Mouse (Mus musculus) lung, adult 2 months (tissue): ENCODE results near the gene Sspo. TPM values are rescaled to one million over a fixed set of nuclear protein-coding genes. Genes with fewer than 3 reads are reported as not detected.

Source experiments
- DNase-seq: peaks from one replicate; pipeline ENCODE4 v3.0.0; 2022
- H3K4me1 ChIP-seq: fragments of 200-500 bp; 2 replicates; pipeline ENCODE4 v1.6.1; 2011; ENCODE audit warnings: low read length; ENCODE audit not compliant: control insufficient read depth, insufficient read depth
- H3K4me3 ChIP-seq: fragments of 200-500 bp; replicated peaks from 2 replicates; pipeline ENCODE3; 2011; ENCODE audit warnings: low read depth, mild to moderate bottlenecking, control low read depth, low read length; ENCODE audit errors: extremely low read depth
- CTCF ChIP-seq: fragments of 200-500 bp; IDR thresholded peaks from 2 replicates; pipeline ENCODE4 v1.5.1; 2011; ENCODE audit warnings: mild to moderate bottlenecking, low read length, control low read depth; ENCODE audit not compliant: insufficient read depth
- POLR2A ChIP-seq: fragments of 200-500 bp; IDR thresholded peaks from 2 replicates; pipeline ENCODE4 v1.6.1; 2011; ENCODE audit warnings: low read depth, mild to moderate bottlenecking, control low read depth, low read length, borderline replicate concordance; ENCODE audit errors: extremely low read depth
- WGBS: fragments of 180-500 bp; shearing (Covaris S2); methylation state at CpG from one replicate; pipeline ENCODE4 v1.1.7; 2018; 5-methylcytosine and 5-hydroxymethylcytosine counted together
- polyA plus RNA-seq: library from polyadenylated mRNA; depleted of rRNA; stranded (reverse); fragments of >200 nt; gene quantifications from 2 replicates; pipeline ENCODE4 v1.2.3, GENCODE M21; 2012

Sspo gene
- polyA plus RNA-seq, 1 experiment: 3.2 TPM

DNA sequence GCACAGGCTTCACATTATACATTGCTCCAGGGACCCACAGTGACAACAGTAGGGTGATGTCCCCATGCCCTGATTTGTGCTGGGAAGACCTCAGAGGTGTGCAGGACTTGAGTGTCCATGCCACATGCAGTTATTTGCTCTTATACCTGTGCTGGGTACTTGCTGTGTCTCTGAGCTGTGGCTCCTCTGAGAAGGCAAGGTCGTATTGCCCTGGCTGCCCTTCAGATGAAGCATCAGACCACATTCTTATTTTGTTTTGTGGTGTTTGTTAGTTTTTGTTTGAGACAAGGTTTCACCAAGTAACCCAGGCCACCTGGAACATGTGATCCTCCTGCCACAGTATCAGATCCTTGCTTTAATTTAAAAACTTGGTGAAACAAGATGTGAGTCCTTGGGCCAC, 33.1 kb upstream of the Sspo start:
- 91% methylated on average over 1 of the region's 1 CpGs for WGBS
- no peak for DNase-seq
- Histone ChIP-seq H3K4me1 (no peaks in the 10 kb centered on the region), H3K4me3 (no peak overlapping the region)
- TF ChIP-seq CTCF: no peak
- TF ChIP-seq POLR2A: no peak

DNA sequence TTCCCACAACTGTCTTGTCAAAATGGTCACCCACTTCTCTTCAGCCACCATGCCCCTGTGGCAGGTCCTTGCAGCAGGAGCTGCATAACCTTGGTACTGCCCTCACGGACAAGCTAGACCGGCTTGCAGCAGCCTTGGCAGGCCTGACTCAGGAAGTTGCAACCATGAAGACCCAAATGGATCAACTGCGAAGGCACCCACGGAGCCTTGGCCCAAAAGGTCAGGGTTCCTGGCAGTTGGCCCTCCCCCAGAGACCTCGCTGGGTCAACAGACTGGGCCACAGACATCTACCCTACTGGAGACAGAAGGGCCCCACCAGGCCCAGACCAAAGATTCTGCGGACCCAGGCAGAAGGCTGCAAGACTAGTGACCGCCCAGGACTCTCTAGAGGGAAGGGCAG, 32.4 kb upstream of the Sspo start:
- whole genome bisulfite sequencing: 88% methylated on average over 7 of the region's 7 CpGs
- Histone ChIP-seq H3K4me3 (no peak overlapping the region), H3K4me1 (no peaks in the 10 kb centered on the region)
- DNase-seq: no peak
- no peak for TF ChIP-seq CTCF

DNA sequence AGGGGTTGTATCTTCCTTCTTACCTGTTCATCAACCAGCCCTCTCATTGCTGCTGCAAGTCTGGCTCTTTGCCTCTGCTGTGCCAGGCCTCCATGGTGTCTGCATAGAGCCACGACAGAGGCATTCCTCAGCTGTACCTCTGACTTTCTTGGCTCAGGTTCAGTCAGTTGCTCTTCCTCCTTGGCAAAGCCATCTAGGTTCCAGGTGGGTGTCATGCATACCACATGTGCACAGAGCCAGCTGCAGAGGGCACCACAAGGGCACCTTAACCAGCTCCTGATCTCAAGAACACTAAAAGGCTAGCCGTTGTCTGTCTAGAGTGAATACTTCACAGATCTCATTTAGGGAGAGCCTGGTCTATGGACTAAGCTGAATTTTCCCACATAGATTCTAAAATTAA, 31.5 kb upstream of the Sspo start:
- Histone ChIP-seq H3K4me1 (no peaks in the 10 kb centered on the region), H3K4me3 (no peak overlapping the region)
- WGBS: 67% methylated on average over 2 of the region's 2 CpGs
- no peak for DNase-seq
- no peak for TF ChIP-seq POLR2A
- no peak for TF ChIP-seq CTCF

DNA sequence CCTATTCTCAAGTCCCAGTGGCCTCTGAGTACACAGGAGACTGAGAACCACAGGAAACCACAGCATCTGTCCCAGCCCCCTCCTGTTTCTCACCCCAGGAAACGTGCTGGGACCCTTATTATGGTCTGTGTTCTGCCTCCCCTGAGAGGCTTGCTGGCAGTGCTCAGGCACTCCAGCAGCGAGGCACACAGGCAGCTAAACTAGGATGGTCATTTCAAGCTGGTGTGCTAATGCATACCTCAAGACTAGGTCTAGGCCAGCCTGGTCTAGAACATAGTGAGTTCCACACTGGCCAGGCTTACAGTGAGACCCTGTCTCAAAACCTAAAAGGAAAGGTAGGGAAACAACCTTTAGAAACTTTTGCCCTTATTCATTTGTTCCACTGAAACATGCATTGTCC, 27.4 kb upstream of the Sspo start:
- DNase-seq: no peak
- 18% methylated on average over 2 of the region's 2 CpGs for WGBS

DNA sequence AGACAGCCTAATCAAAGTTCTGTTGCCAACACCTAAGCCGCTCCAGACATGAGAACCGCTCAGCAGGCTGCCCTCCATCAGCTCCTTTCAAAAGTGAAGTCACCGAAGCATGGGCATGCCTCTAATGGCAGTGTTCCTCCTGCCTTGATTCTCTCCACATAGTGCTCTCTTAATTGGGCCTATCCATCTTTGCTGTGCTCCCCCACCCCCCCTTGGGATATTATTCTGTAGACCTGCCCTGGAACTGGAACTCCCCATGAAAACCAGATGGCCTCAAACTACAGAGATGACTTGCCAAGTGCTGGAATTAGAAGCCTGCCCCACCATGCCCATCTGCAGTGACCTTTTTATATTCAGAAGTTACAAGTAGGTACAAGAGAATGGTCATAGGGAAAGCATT, 24.7 kb upstream of the Sspo start:
- DNase-seq: no peak
- no peak overlapping the region for H3K4me3 ChIP-seq
- no peaks in the 10 kb centered on the region; the same call in 1 of the 2 replicates for H3K4me1 ChIP-seq
- no peak for TF ChIP-seq CTCF
- TF ChIP-seq POLR2A: no peak
- WGBS: 78% methylated on average over 3 of the region's 3 CpGs

More for the DNA sequence above, 27.4 kb upstream of the Sspo start:
- Histone ChIP-seq H3K4me1 (no peaks in the 10 kb centered on the region), H3K4me3 (no peak overlapping the region)
- TF ChIP-seq POLR2A: no peak
- no peak for TF ChIP-seq CTCF

DNA sequence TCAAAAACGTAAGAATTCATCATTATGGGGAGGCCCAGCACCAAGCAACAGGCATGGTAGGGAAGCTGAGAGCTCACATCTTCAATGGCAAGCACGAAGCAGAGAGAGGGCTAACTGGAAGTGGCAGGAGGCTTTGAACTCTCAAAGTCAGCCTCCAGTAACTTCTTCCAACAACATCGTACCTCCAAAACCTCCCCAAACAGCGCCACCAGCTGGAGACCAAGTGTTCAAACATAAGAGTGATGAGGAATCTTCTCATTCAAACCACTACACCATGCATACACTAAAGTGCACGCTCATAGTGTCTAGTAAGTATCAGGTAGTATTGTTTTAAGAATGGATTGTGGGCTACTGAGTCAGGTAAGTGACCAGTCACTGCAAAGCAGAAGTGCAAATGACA, 24.0 kb upstream of the Sspo start:
- 62% methylated on average over 5 of the region's 5 CpGs for WGBS
- H3K4me1 ChIP-seq: peaks cover 4% of the 10 kb centered on the region; the same call in 1 of the 2 replicates
- DNase-seq: no peak
- H3K4me3 ChIP-seq: no peak overlapping the region
- no peak for TF ChIP-seq POLR2A
- TF ChIP-seq CTCF: no peak

DNA sequence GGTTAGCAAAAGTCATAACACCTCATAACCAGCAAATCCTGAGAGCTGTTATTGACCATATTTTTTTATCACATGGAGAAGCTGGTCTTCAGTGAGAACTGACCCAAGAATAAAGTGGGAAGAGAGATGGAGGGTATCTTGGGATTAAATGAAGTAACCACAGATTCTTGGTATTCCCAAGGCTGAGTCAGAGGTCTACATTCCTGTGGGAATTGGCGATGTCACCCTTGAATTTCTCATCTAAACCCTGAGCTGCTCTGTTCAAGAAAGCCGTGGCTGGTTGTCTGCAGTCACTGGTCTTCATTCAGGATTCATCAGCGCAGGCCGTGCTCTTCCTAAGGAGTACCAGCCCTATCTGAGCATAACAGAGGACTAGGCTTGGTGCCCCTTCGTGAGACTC, 21.1 kb upstream of the Sspo start:
- Histone ChIP-seq H3K4me1 (peaks cover 7% of the 10 kb centered on the region; the same call in 1 of the 2 replicates), H3K4me3 (no peak overlapping the region)
- no peak for TF ChIP-seq CTCF
- TF ChIP-seq POLR2A: no peak
- no peak for DNase-seq
- 80% methylated on average over 5 of the region's 5 CpGs for WGBS

DNA sequence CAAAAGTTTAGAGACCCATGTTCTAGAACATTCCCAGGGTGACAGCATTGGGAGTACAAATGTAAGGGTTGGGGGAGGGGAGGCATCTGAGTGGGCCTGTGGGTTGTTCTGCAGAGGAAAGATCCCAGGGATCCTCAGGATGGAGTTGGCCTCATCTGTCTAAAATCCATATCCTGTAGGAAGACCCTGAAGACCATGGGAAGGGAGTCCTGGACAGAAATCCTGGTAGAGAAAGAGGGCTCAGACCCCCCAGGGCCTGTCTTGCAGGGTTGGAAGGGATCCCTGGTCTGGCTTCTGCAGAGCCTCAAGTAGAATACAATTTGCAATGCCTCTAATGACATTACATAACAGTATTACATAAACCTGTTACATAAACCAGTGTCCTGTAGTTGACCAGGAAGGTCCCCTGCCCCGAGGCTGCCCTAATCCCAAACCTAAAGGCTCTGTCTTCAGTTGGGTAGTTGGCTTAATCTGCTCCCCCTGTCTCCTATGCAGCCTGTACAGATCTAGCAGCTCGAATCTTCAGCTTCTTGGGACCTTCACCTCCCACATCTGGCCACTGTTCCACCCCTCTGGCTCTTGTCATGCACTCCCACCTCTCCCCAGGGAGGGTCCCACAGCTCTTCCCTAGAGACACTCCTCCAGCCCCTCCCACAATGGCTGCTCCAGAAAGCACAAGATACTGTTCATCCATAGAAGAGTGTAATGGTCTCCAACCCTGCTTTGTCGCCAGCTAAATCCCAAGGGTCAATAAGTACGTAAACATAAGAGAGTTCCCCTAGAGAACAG, 19.1 kb upstream of the Sspo start:
- H3K4me3 ChIP-seq: no peak overlapping the region
- no peak for DNase-seq
- 62% methylated on average over 4 of the region's 4 CpGs for WGBS
- H3K4me1 ChIP-seq: peaks cover 11% of the 10 kb centered on the region; the same call in 1 of the 2 replicates
- TF ChIP-seq POLR2A (no peak), CTCF (no peak)

DNA sequence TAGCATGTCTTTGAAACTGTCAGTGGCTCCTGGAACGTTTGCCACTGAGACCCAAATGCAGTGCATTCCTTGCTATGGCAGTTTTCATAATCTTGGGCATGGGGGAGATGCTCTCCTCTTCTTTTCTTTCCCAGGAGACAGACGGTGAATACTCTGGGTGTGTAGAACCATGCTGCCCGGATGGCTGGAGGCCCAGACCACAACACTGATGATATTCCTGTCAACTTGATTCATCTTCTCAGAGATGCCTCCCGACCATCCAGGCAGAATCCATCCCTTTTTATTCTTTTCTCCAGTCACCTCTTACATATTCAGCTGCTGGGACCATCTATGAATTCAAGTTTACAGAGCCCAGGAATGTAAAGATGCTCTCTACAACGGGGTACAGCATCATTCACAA, 17.3 kb upstream of the Sspo start:
- TF ChIP-seq CTCF: no peak
- TF ChIP-seq POLR2A: no peak
- Histone ChIP-seq H3K4me1 (peaks cover 16% of the 10 kb centered on the region), H3K4me3 (no peak overlapping the region)
- whole genome bisulfite sequencing: 73% methylated on average over 5 of the region's 5 CpGs
- DNase-seq: no peak
